Mouse (Mus musculus) erythroblast, embryonic 14.5 days (primary cell): ENCODE data around the gene Olfr1369-ps1. TPM values are rescaled to one million over a fixed set of nuclear protein-coding genes. Genes with fewer than 3 reads are reported as not detected.
"Not testable (repeated sequence)": the region's sequence is repeated elsewhere in the genome, so short reads cannot be mapped to it uniquely, and the experiment has no call there.

Experiments used
- H3K27me3 ChIP-seq: 2 replicates; pipeline ENCODE4 v1.6.1; 2012; ENCODE audit warnings: inconsistent platforms; ENCODE audit not compliant: control insufficient read depth
- H3K36me3 ChIP-seq: 2 replicates; pipeline ENCODE4 v1.6.1; 2012; ENCODE audit warnings: mild to moderate bottlenecking, inconsistent platforms; ENCODE audit not compliant: control insufficient read depth
- H3K4me1 ChIP-seq: 2 replicates; pipeline ENCODE4 v1.6.1; 2012; ENCODE audit warnings: inconsistent platforms; ENCODE audit not compliant: control insufficient read depth
- H3K4me3 ChIP-seq: replicated peaks from 2 replicates; pipeline ENCODE3; 2012; ENCODE audit warnings: moderate library complexity, mild to moderate bottlenecking, inconsistent platforms
- H3K9me3 ChIP-seq: 2 replicates; pipeline ENCODE4 v1.6.1; 2012; ENCODE audit warnings: low read length, inconsistent platforms, mixed read lengths; ENCODE audit not compliant: control insufficient read depth
- GATA1 ChIP-seq: IDR thresholded peaks from 2 replicates; pipeline ENCODE4 v1.6.1; 2012; ENCODE audit warnings: low read length, inconsistent platforms, mixed read lengths
- TAL1 ChIP-seq: IDR thresholded peaks from 3 replicates; pipeline ENCODE4 v1.6.1; 2012; ENCODE audit warnings: low read length, inconsistent platforms, mixed read lengths
- polyA plus RNA-seq: library from polyadenylated mRNA; stranded (reverse); fragments of >175 nt; gene quantifications from 2 replicates; pipeline ENCODE4 v1.2.3, GENCODE M21; 2012

Gene Olfr1369-ps1
- not detected in 2 replicates for polyA plus RNA-seq

GRCm38 (mm10) chr13:21111183-21111582, at the start of gene Olfr1369-ps1:
Gene Olfr1369-ps1 (plus strand): TSS chr13:21111483.
- H3K27me3 ChIP-seq, H3K36me3 ChIP-seq, H3K4me3 ChIP-seq, H3K4me1 ChIP-seq, H3K9me3 ChIP-seq: not testable (repeated sequence)

- H3K36me3 ChIP-seq: no peaks in the 10 kb centered on the region
- no peak overlapping the region for H3K4me3 ChIP-seq
- no peaks in the 10 kb centered on the region for H3K4me1 ChIP-seq
- H3K9me3 ChIP-seq: no peaks in the 10 kb centered on the region; the same call in 1 of the 2 replicates
- no peaks in the 10 kb centered on the region for H3K27me3 ChIP-seq
- TF ChIP-seq TAL1 (no peak), GATA1 (no peak)
Observed at GRCm38 (mm10) chr13:21066021-21066420, 45.3 kb upstream of the Olfr1369-ps1 start.

GRCm38 (mm10) chr13:21074847-21075246, 36.4 kb upstream of the Olfr1369-ps1 start, which contains the start of gene Olfr1370:
Gene Olfr1370 (minus strand): TSS chr13:21074947.
- no peaks in the 10 kb centered on the region for H3K36me3 ChIP-seq
- no peak for TF ChIP-seq GATA1
- TF ChIP-seq TAL1: no peak
- H3K4me1 ChIP-seq: no peaks in the 10 kb centered on the region
- no peaks in the 10 kb centered on the region for H3K27me3 ChIP-seq
- H3K4me3 ChIP-seq: no peak within 1 kb of the TSS
- no peaks in the 10 kb centered on the region for H3K9me3 ChIP-seq

- no peaks in the 10 kb centered on the region for H3K9me3 ChIP-seq
- no peak for TF ChIP-seq TAL1
- no peak for TF ChIP-seq GATA1
- H3K4me1 ChIP-seq: no peaks in the 10 kb centered on the region
- H3K36me3 ChIP-seq: no peaks in the 10 kb centered on the region
- no peaks in the 10 kb centered on the region for H3K27me3 ChIP-seq
- no peak overlapping the region for H3K4me3 ChIP-seq
Observed at GRCm38 (mm10) chr13:21082686-21083085, 28.6 kb upstream of the Olfr1369-ps1 start.

GRCm38 (mm10) chr13:21109759-21110158, 1.5 kb upstream of the Olfr1369-ps1 start:
- no peak for TF ChIP-seq TAL1
- no peak for TF ChIP-seq GATA1
- Histone ChIP-seq H3K27me3 (no peaks in the 10 kb centered on the region), H3K36me3 (no peaks in the 10 kb centered on the region), H3K9me3 (no peaks in the 10 kb centered on the region), H3K4me1 (no peaks in the 10 kb centered on the region), H3K4me3 (no peak overlapping the region)

- Histone ChIP-seq H3K4me3 (no peak overlapping the region), H3K4me1 (no peaks in the 10 kb centered on the region), H3K27me3 (no peaks in the 10 kb centered on the region), H3K9me3 (no peaks in the 10 kb centered on the region), H3K36me3 (no peaks in the 10 kb centered on the region)
- TF ChIP-seq GATA1 (no peak), TAL1 (no peak)
Observed at GRCm38 (mm10) chr13:21110441-21110840, 842 bp upstream of the Olfr1369-ps1 start.

- Histone ChIP-seq H3K4me1 (no peaks in the 10 kb centered on the region), H3K36me3 (no peaks in the 10 kb centered on the region), H3K27me3 (no peaks in the 10 kb centered on the region), H3K9me3 (no peaks in the 10 kb centered on the region), H3K4me3 (no peak overlapping the region)
- no peak for TF ChIP-seq GATA1
- no peak for TF ChIP-seq TAL1
Observed at GRCm38 (mm10) chr13:21114121-21114520, 2.8 kb downstream of the Olfr1369-ps1 start.

GRCm38 (mm10) chr13:21129339-21129738, 18.1 kb downstream of the Olfr1369-ps1 start, which contains the start of gene Olfr263:
Gene Olfr263 (plus strand): TSS chr13:21129639.
- not testable (repeated sequence) for H3K9me3 ChIP-seq, H3K4me3 ChIP-seq, H3K27me3 ChIP-seq, H3K4me1 ChIP-seq, H3K36me3 ChIP-seq

- no peak overlapping the region for H3K4me3 ChIP-seq
- no peaks in the 10 kb centered on the region for H3K36me3 ChIP-seq
- TF ChIP-seq TAL1 (no peak), GATA1 (no peak)
- H3K27me3 ChIP-seq: no peaks in the 10 kb centered on the region; the same call in 1 of the 2 replicates
- no peaks in the 10 kb centered on the region for H3K9me3 ChIP-seq
- H3K4me1 ChIP-seq: no peaks in the 10 kb centered on the region
Observed at GRCm38 (mm10) chr13:21142421-21142820, 31.1 kb downstream of the Olfr1369-ps1 start.

- H3K36me3 ChIP-seq: no peaks in the 10 kb centered on the region
- H3K4me1 ChIP-seq: no peaks in the 10 kb centered on the region
- H3K27me3 ChIP-seq: no peaks in the 10 kb centered on the region; the same call in 1 of the 2 replicates
- TF ChIP-seq GATA1 (no peak), TAL1 (no peak)
- no peaks in the 10 kb centered on the region for H3K9me3 ChIP-seq
- H3K4me3 ChIP-seq: no peak within 1 kb of the TSS
Observed at GRCm38 (mm10) chr13:21145767-21146166, 34.5 kb downstream of the Olfr1369-ps1 start, which contains the start of gene Olfr1368. Gene Olfr1368 (minus strand): TSS chr13:21145867.
